Mouse (Mus musculus) C2C12 (cell line): Measurements from ENCODE around the gene Hrk.

Experiments
- CEBPB ChIP-seq: IDR thresholded peaks from one replicate; pipeline ENCODE4 v1.6.1; 2011; ENCODE audit warnings: low read depth, mild to moderate bottlenecking, control low read depth, moderate library complexity
- CTCF ChIP-seq: IDR thresholded peaks from one replicate; pipeline ENCODE4 v1.5.1; 2011; ENCODE audit not compliant: control insufficient read depth, insufficient read depth, insufficient read length
- MAX ChIP-seq: IDR thresholded peaks from one replicate; pipeline ENCODE4 v1.6.1; 2011; ENCODE audit warnings: mild to moderate bottlenecking, control low read depth
- MYOD1 ChIP-seq: IDR thresholded peaks from one replicate; pipeline ENCODE4 v1.6.1; 2011; ENCODE audit warnings: low read depth; ENCODE audit not compliant: control insufficient read depth, insufficient read length
- MYOG ChIP-seq: IDR thresholded peaks from one replicate; pipeline ENCODE4 v1.6.1; 2011; ENCODE audit not compliant: control insufficient read depth, insufficient read length; ENCODE audit errors: extremely low read depth
- USF1 ChIP-seq: IDR thresholded peaks from one replicate; pipeline ENCODE4 v1.6.1; 2011; ENCODE audit warnings: low read depth, mild to moderate bottlenecking, control low read depth, moderate library complexity

- TF ChIP-seq USF1 (no peak), CTCF (no peak), MYOG (no peak), MYOD1 (no peak), CEBPB (no peak), MAX (no peak)
Measured at GRCm38 (mm10) chr5:118165462-118165861, 1.0 kb downstream of the Hrk start.
